Mouse (Mus musculus): ENCODE measurements around the gene Btbd35f30. TPM values are rescaled to one million over a fixed set of nuclear protein-coding genes. Genes with fewer than 3 reads are reported as not detected.
"Not testable (repeated sequence)": the region's sequence is repeated elsewhere in the genome, so short reads cannot be mapped to it uniquely, and the experiment has no call there.

Btbd35f30 gene
- total RNA-seq (2018; cell fraction: chromatin; rRNA removed): not detected
- total RNA-seq (2018; cell fraction: cytosol; rRNA removed): not detected
- total RNA-seq (2018; cell fraction: nucleus; rRNA removed): not detected
- not detected in 3 replicates for polyA plus RNA-seq (2018)

DNA sequence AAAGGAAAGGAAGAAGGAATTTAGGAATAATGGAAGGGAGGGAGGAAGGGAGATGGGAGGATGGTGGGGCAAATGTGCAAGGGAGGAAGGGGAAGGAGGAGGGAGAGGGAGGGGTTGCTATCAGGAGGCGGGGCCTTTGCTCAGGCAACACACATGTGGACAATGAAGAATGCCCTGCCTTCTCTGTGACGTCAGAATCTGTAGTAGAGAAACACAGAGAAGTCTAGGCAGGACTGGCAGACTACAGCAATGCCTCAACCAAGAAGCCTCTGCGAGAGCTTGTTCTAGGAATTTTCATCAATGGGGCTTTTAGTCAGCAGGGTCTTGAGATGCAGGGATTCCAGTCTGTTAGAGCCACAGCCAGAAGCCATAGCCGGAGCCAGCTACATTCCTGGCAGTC lies at the start of gene Btbd35f30:
Btbd35f30 (plus strand) TSS at position 301 of the 400 bp plus-strand sequence.
- H3K79me2 ChIP-seq (ENCODE audit: inconsistent target); H3K27ac ChIP-seq; H3K4me3 ChIP-seq (ENCODE audit: inconsistent target); H3K36me3 ChIP-seq (ENCODE audit: inconsistent target): not testable (repeated sequence)
- WGBS (ENCODE audit: missing documents): no CpG with 5 or more reads among the region's 4 CpGs

DNA sequence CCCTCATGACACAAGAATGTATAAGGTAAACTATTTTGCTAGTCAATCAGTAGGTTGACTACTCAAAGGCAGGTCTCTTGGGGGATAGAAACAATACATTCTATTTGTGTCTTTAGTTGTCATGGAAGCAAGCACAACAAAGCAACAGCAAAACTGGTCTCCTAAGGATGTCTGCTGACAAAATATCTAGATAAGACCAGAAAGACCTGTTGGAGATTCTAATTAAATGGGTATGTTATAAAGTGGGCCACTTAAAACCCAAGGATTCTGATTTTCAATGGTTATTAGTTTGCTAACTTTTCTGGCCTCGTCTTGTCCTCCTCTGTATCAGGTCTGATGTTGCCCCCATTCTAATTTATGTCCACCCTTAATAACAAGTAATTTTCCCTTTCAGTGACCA lies 47.0 kb downstream of the Btbd35f30 start, which contains the start of gene Gm21789:
Gm21789 (plus strand) TSS at position 301 of the 400 bp plus-strand sequence.
- WGBS (ENCODE audit: missing documents): no CpG with 5 or more reads among the region's 1 CpGs
- not testable (repeated sequence) for H3K36me3 ChIP-seq (ENCODE audit: inconsistent target); H3K27ac ChIP-seq; H3K79me2 ChIP-seq (ENCODE audit: inconsistent target); H3K4me3 ChIP-seq (ENCODE audit: inconsistent target)

Other genes starting within 250 kb of the Btbd35f30 start
- gene Gm5926, start 243.9 kb upstream of the Btbd35f30 start, polyA plus RNA-seq (2018): not detected in 3 replicates
- not detected in 3 replicates for gene Btbd35f21, start 168.5 kb upstream of the Btbd35f30 start, polyA plus RNA-seq (2018)
- gene Gm21789, start 47.1 kb downstream of the Btbd35f30 start, polyA plus RNA-seq (2018): not detected in 3 replicates
- gene Btbd35f5, start 79.3 kb downstream of the Btbd35f30 start, polyA plus RNA-seq (2018): not detected in 3 replicates

Measured in macrophage (primary cell).